Mouse (Mus musculus): ENCODE data around the gene Commd9. TPM values are rescaled to one million over a fixed set of nuclear protein-coding genes. Genes with fewer than 3 reads are reported as not detected.

The Commd9 gene
- polyA plus RNA-seq, 1 experiment from 2014 or later = 73.1 TPM

DNA sequence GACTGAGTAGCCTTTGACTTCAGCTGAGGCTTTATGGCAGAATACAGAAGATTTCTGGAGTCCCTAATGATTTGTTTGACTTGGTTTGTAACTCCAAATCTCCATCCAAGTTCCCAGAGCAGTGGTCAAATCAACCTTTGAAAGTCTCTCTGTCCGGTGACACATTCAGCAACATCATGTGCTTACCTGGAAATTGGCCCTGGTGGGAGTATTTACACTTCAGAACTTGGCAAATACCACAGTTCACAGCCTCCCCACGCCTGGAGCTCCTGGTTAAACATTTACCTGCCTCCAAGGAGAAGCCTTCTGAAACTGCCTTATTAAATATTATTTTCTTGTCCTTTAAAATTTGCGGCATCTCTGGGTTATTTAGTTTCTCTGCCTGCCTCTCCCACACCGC is 37.1 kb downstream of the Commd9 start:
- Histone ChIP-seq H3K27me3 (ENCODE audit: insufficient read depth, low read length) (no peaks in the 10 kb centered on the region), H3K27ac (no peak overlapping the region), H3K9me3 (replicated peaks; ENCODE audit: low read length) (no peaks in the 10 kb centered on the region), H3K4me2 (ENCODE audit: low read length) (no peak overlapping the region), H3K4me3 (replicated peaks; ENCODE audit: low read depth, low read length) (no peak overlapping the region), H3K9ac (ENCODE audit: low read depth, low read length) (no peak overlapping the region), H3K36me3 (ENCODE audit: insufficient read depth, low read length) (no peaks in the 10 kb centered on the region), H3K4me1 (replicated peaks; ENCODE audit: insufficient read depth, low read length) (no peaks in the 10 kb centered on the region)
- DNase-seq (ENCODE audit: low spot score) = peak; percentile 23
- no peak for TF ChIP-seq CTCF (IDR thresholded peaks at IDR 0.05; ENCODE audit: low read depth)
- 63% methylated on average over 4 of the region's 4 CpGs for WGBS
- ATAC-seq (replicated peaks; ENCODE audit: low FRiP score, low read depth) = no peak

DNA sequence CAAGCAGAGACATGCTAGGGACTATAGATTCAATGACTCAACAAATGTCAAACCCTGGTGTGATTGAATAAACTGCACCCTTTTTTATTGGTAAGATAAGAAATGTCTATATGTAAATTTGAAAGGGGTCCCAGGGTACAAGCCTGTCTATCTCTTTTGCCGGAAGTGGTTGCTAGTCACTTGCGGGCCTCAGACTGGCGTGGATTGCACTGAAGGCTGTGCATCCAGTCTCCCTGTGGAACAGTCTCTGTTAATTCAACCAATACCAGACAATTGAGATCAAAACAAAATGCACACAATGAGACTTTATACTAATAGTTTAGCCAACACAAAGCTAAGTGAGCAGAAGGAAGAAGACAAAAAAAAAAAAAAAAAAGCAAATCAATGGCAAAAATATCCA is 39.1 kb downstream of the Commd9 start:
- 98% methylated on average over 3 of the region's 3 CpGs for WGBS
- Histone ChIP-seq H3K36me3 (ENCODE audit: insufficient read depth, low read length) (no peaks in the 10 kb centered on the region), H3K4me2 (ENCODE audit: low read length) (no peak overlapping the region), H3K9me3 (replicated peaks; ENCODE audit: low read length) (no peaks in the 10 kb centered on the region), H3K27ac (no peak overlapping the region), H3K9ac (ENCODE audit: low read depth, low read length) (no peak overlapping the region), H3K4me1 (replicated peaks; ENCODE audit: insufficient read depth, low read length) (no peaks in the 10 kb centered on the region), H3K4me3 (replicated peaks; ENCODE audit: low read depth, low read length) (no peak overlapping the region), H3K27me3 (ENCODE audit: insufficient read depth, low read length) (no peaks in the 10 kb centered on the region)
- no peak for DNase-seq (ENCODE audit: low spot score)
- no peak for ATAC-seq (replicated peaks; ENCODE audit: low FRiP score, low read depth)
- no peak for TF ChIP-seq CTCF (IDR thresholded peaks at IDR 0.05; ENCODE audit: low read depth)

DNA sequence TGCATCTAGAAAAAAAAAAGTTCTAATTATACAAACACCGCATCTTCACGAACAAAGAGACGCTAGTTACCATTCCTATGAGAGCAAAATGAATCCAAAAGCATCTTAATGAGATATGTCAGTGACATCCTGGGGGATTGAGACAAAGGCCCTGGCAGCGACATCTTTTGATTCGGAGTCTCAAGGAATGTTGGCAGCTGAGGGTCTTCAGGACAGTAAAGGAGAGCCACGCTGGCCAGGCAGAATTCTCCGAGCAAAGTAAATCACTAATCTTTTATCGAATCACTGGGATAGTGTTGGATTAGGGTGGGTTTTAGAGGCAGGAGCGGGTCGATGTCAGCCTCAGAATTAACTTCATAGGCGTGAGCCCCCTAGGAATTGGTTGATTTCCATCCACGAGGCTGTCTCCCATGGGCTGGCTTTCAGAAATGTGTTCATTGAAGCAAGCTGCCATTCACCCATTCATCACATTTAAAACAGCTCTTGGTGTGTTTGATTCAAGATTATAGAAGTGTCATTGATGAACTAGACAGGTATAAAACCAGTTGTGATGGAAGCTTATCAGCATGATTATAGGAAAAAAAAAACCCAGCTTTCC is 39.6 kb downstream of the Commd9 start:
- H3K4me1 ChIP-seq (replicated peaks; ENCODE audit: insufficient read depth, low read length) = no peaks in the 10 kb centered on the region
- H3K27me3 ChIP-seq (ENCODE audit: insufficient read depth, low read length) = no peaks in the 10 kb centered on the region
- TF ChIP-seq CTCF (IDR thresholded peaks at IDR 0.05; ENCODE audit: low read depth) = no peak
- H3K27ac ChIP-seq = no peak overlapping the region
- no peak for ATAC-seq (replicated peaks; ENCODE audit: low FRiP score, low read depth)
- H3K4me3 ChIP-seq (replicated peaks; ENCODE audit: low read depth, low read length) = no peak overlapping the region
- H3K36me3 ChIP-seq (ENCODE audit: insufficient read depth, low read length) = no peaks in the 10 kb centered on the region
- H3K9me3 ChIP-seq (replicated peaks; ENCODE audit: low read length) = no peaks in the 10 kb centered on the region
- no peak overlapping the region for H3K4me2 ChIP-seq (ENCODE audit: low read length)
- H3K9ac ChIP-seq (ENCODE audit: low read depth, low read length) = no peak overlapping the region
- 86% methylated on average over 12 of the region's 12 CpGs for WGBS
- no peak for DNase-seq (ENCODE audit: low spot score)

DNA sequence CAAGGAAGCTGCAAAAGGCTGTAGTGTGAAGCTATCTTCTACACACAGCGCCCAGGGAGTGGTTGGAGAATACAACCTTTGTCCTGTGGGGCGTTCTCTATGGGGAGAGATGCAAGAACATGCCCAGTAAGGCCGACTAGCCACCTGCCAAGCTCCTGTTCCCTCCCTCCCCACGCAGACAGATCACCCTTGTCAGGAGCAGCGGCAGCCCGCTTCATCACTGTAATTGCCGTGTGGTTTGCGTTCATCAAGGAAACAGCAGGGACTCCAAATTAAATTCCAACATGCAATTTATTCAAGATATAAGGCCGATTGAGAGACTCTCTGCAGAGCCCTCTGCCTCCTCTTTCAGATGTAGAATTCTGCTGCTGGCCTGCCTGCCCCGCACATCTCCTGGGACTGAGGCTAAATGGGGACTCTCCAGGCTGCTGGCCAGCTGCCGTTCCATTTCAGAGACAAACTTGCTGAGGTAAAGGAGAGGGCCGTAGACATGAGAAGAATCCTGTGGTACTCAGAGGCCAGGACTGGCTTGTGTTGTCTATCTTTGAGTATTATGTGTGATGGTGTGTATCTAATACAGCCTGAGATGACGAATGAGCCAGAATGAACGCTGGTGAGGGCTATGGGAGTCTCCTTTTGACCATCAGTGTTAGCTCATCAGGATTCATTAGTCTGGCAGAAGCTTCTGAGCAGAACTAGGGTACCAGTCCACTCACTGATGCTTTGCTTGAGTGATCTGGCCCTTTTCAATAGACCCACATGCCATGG is 46.3 kb downstream of the Commd9 start:
- WGBS = 79% methylated on average over 14 of the region's 14 CpGs
- Histone ChIP-seq H3K9me3 (replicated peaks; ENCODE audit: low read length) (no peaks in the 10 kb centered on the region), H3K4me1 (replicated peaks; ENCODE audit: insufficient read depth, low read length) (no peaks in the 10 kb centered on the region), H3K27ac (no peak overlapping the region), H3K4me3 (replicated peaks; ENCODE audit: low read depth, low read length) (no peak overlapping the region), H3K4me2 (ENCODE audit: low read length) (no peak overlapping the region), H3K36me3 (ENCODE audit: insufficient read depth, low read length) (no peaks in the 10 kb centered on the region), H3K9ac (ENCODE audit: low read depth, low read length) (no peak overlapping the region), H3K27me3 (ENCODE audit: insufficient read depth, low read length) (no peaks in the 10 kb centered on the region)
- no peak for ATAC-seq (replicated peaks; ENCODE audit: low FRiP score, low read depth)
- TF ChIP-seq CTCF (IDR thresholded peaks at IDR 0.05; ENCODE audit: low read depth) = no peak
- DNase-seq (ENCODE audit: low spot score) = no peak

DNA sequence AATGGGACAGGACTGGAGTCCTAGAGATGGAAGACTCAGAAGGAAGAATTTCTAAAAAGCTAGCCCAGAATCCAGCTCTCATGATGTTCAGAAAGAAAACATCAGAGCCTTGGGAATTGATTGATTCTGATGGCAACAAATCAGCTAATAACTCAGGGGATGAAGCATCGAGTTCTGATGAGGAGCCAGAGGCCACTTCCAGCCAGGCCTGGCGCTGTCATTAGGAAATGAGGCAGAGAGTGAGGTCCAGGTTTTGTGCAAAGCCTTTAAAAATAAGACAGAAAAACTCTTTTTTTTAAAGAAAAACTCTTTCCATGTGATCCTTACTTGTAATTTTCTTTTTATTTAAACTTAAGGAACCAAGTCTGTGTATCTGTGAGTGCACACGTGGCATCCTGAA is 47.3 kb downstream of the Commd9 start:
- ATAC-seq (replicated peaks; ENCODE audit: low FRiP score, low read depth) (no peak), DNase-seq (ENCODE audit: low spot score) (no peak)
- 87% methylated on average over 3 of the region's 3 CpGs for WGBS
- Histone ChIP-seq H3K27me3 (ENCODE audit: insufficient read depth, low read length) (no peaks in the 10 kb centered on the region), H3K36me3 (ENCODE audit: insufficient read depth, low read length) (no peaks in the 10 kb centered on the region), H3K27ac (no peak overlapping the region), H3K4me2 (ENCODE audit: low read length) (no peak overlapping the region), H3K4me3 (replicated peaks; ENCODE audit: low read depth, low read length) (no peak overlapping the region), H3K9ac (ENCODE audit: low read depth, low read length) (no peak overlapping the region), H3K4me1 (replicated peaks; ENCODE audit: insufficient read depth, low read length) (no peaks in the 10 kb centered on the region), H3K9me3 (replicated peaks; ENCODE audit: low read length) (no peaks in the 10 kb centered on the region)
- no peak for TF ChIP-seq CTCF (IDR thresholded peaks at IDR 0.05; ENCODE audit: low read depth)

DNA sequence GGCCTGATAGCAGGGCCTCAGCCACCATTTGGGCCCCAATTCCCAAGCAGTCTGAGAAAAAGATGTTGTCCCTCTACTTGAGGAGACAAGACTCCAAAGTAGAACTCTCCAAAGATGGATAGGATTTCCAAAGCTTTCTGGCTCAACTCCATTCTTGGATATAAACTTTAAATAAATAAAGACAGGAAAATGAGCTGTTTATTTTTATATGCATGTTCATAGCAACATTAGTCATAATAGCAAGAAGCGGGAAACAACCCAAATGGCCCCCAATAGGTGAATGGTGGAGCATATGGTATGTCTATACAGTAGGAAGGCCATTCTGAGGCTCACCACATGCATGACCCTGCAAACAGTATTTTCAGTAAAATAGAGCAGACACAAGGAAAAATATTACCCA is 49.0 kb downstream of the Commd9 start:
- TF ChIP-seq CTCF (IDR thresholded peaks at IDR 0.05; ENCODE audit: low read depth) = no peak
- no peaks in the 10 kb centered on the region for H3K9me3 ChIP-seq (replicated peaks; ENCODE audit: low read length)
- no peak overlapping the region for H3K27ac ChIP-seq
- ATAC-seq (replicated peaks; ENCODE audit: low FRiP score, low read depth) (no peak), DNase-seq (ENCODE audit: low spot score) (peak; percentile 69)
- H3K36me3 ChIP-seq (ENCODE audit: insufficient read depth, low read length) = no peaks in the 10 kb centered on the region
- no peak overlapping the region for H3K9ac ChIP-seq (ENCODE audit: low read depth, low read length)
- no peaks in the 10 kb centered on the region for H3K27me3 ChIP-seq (ENCODE audit: insufficient read depth, low read length)
- no peak overlapping the region for H3K4me3 ChIP-seq (replicated peaks; ENCODE audit: low read depth, low read length)
- no peaks in the 10 kb centered on the region for H3K4me1 ChIP-seq (replicated peaks; ENCODE audit: insufficient read depth, low read length)
- no peak overlapping the region for H3K4me2 ChIP-seq (ENCODE audit: low read length)
- WGBS = 76% methylated on average over 1 of the region's 1 CpGs

Data from kidney, postnatal 0 days (tissue).